Mouse (Mus musculus) neural tube, embryonic 11.5 days (tissue): ENCODE data around the gene Olfr692. TPM values are rescaled to one million over a fixed set of nuclear protein-coding genes. Genes with fewer than 3 reads are reported as not detected.
"Not testable (repeated sequence)": the region's sequence is repeated elsewhere in the genome, so short reads cannot be mapped to it uniquely, and the experiment has no call there.

Experiments
- ATAC-seq: fragments of 200-750 bp; cut with Nextera tagmentation; 2 replicates; pipeline ENCODE4 v1.8.0; 2017; ENCODE audit warnings: moderate number of reproducible peaks, mild to moderate bottlenecking, moderate TSS enrichment, moderate library complexity; ENCODE audit not compliant: insufficient read depth, low FRiP score, low TSS enrichment
- DNase-seq: peaks from one replicate; pipeline ENCODE4 v3.0.0-alpha.2; 2015; ENCODE audit warnings: low spot score
- H3K27ac ChIP-seq: fragments of 300-500 bp; sonication (generic); 2 replicates; pipeline ENCODE4 v1.5.1; 2014; ENCODE audit warnings: low read depth, mild to moderate bottlenecking, low read length
- H3K27me3 ChIP-seq: fragments of 300-500 bp; sonication (generic); 2 replicates; pipeline ENCODE4 v1.6.1; 2014; ENCODE audit warnings: mild to moderate bottlenecking, low read length, mixed read lengths; ENCODE audit not compliant: control insufficient read depth, insufficient read depth
- H3K36me3 ChIP-seq: fragments of 300-500 bp; sonication (generic); 2 replicates; pipeline ENCODE4 v1.6.1; 2014; ENCODE audit warnings: mild to moderate bottlenecking, low read length, moderate library complexity, mixed read lengths; ENCODE audit not compliant: control insufficient read depth, insufficient read depth
- H3K4me1 ChIP-seq: fragments of 300-500 bp; sonication (generic); 2 replicates; pipeline ENCODE4 v1.6.1; 2014; ENCODE audit warnings: low read length, mixed read lengths; ENCODE audit not compliant: control insufficient read depth, insufficient read depth
- H3K4me2 ChIP-seq: fragments of 300-500 bp; sonication (generic); 2 replicates; pipeline ENCODE4 v1.6.1; 2014; ENCODE audit warnings: low read depth, mild to moderate bottlenecking, moderate library complexity
- H3K4me3 ChIP-seq: fragments of 300-500 bp; sonication (generic); 2 replicates; pipeline ENCODE4 v1.5.1; 2014; ENCODE audit warnings: low read depth, low read length
- H3K9ac ChIP-seq: fragments of 300-500 bp; sonication (generic); 2 replicates; pipeline ENCODE4 v1.6.1; 2014; ENCODE audit warnings: mild to moderate bottlenecking, low read length
- H3K9me3 ChIP-seq: fragments of 300-500 bp; sonication (generic); 2 replicates; pipeline ENCODE4 v1.6.1; 2016; ENCODE audit warnings: low read length; ENCODE audit not compliant: control insufficient read depth
- WGBS: fragments of 180-500 bp; shearing (Covaris S2); extraction: QIAGEN DNeasy Blood & Tissue Kit; methylation state at CpG from one replicate; pipeline ENCODE4 v1.1.7; 2014; 5-methylcytosine and 5-hydroxymethylcytosine counted together
- polyA plus RNA-seq: library from polyadenylated mRNA; unstranded; fragments of >200 nt; fragmentation: Nextera tagmentation; extraction: Ambion mirVana; gene quantifications from 2 replicates; pipeline ENCODE4 v1.2.1, GENCODE M21; 2014

The Olfr692 gene
- polyA plus RNA-seq, 1 experiment from 2014 or later = not detected

- Histone ChIP-seq H3K9me3 (no peaks in the 10 kb centered on the region), H3K27me3 (no peaks in the 10 kb centered on the region), H3K36me3 (no peaks in the 10 kb centered on the region), H3K9ac (no peak overlapping the region), H3K4me2 (no peak overlapping the region), H3K4me1 (peaks cover 5% of the 10 kb centered on the region; the same call in 1 of the 2 replicates), H3K4me3 (no peak overlapping the region), H3K27ac (no peak overlapping the region)
- no peak for ATAC-seq
- no peak for DNase-seq
Observed at GRCm38 (mm10) chr7:105395131-105395820, 27.2 kb downstream of the Olfr692 start.

- Histone ChIP-seq H3K4me3 (no peak overlapping the region), H3K27me3 (no peaks in the 10 kb centered on the region), H3K4me1 (peaks cover 5% of the 10 kb centered on the region; the same call in 1 of the 2 replicates), H3K9ac (no peak overlapping the region), H3K36me3 (no peaks in the 10 kb centered on the region), H3K9me3 (no peaks in the 10 kb centered on the region), H3K27ac (no peak overlapping the region), H3K4me2 (no peak overlapping the region)
- DNase-seq = no peak
- ATAC-seq = no peak
Observed at GRCm38 (mm10) chr7:105396126-105396525, 28.1 kb downstream of the Olfr692 start.

- Histone ChIP-seq H3K36me3 (no peaks in the 10 kb centered on the region), H3K27me3 (no peaks in the 10 kb centered on the region), H3K9ac (peak overlapping the region; percentile 80), H3K9me3 (no peaks in the 10 kb centered on the region), H3K4me1 (peaks cover 5% of the 10 kb centered on the region; the same call in 1 of the 2 replicates), H3K4me3 (peak overlapping the region; percentile 86), H3K4me2 (peak overlapping the region; percentile 70), H3K27ac (peak overlapping the region; percentile 53; the same call in 1 of the 2 replicates)
- WGBS = under 1% methylated on average over 23 of the region's 25 CpGs
- ATAC-seq (no peak), DNase-seq (no peak)
Observed at GRCm38 (mm10) chr7:105399058-105399934, 31.3 kb downstream of the Olfr692 start.

GRCm38 (mm10) chr7:105399935-105400624 is 32.0 kb downstream of the Olfr692 start, which contains the start of gene Fam160a2:
Gene Fam160a2 (minus strand): TSS chr7:105400054.
- Histone ChIP-seq H3K4me1 (peaks cover 5% of the 10 kb centered on the region; the same call in 1 of the 2 replicates), H3K9me3 (no peaks in the 10 kb centered on the region), H3K4me2 (peak within 1 kb of the TSS; percentile 70), H3K27ac (peak within 1 kb of the TSS; percentile 53; the same call in 1 of the 2 replicates), H3K27me3 (no peaks in the 10 kb centered on the region), H3K4me3 (peak within 1 kb of the TSS; percentile 86), H3K9ac (peak within 1 kb of the TSS; percentile 80), H3K36me3 (no peaks in the 10 kb centered on the region)
- WGBS = under 1% methylated on average over 51 of the region's 55 CpGs
- ATAC-seq (peak; percentile 99), DNase-seq (peak; percentile 100)

GRCm38 (mm10) chr7:105404268-105404667 is 36.2 kb downstream of the Olfr692 start, which contains the start of gene Cnga4:
Gene Cnga4 (plus strand): TSS chr7:105404568.
- ATAC-seq (no peak), DNase-seq (no peak)
- no peak within 1 kb of the TSS for H3K4me3 ChIP-seq
- H3K36me3 ChIP-seq = no peaks in the 10 kb centered on the region
- H3K27ac ChIP-seq = no peak within 1 kb of the TSS
- no peaks in the 10 kb centered on the region for H3K9me3 ChIP-seq
- H3K4me1 ChIP-seq = peaks cover 1% of the 10 kb centered on the region; the same call in 1 of the 2 replicates
- H3K4me2 ChIP-seq = no peak within 1 kb of the TSS
- H3K9ac ChIP-seq = no peak within 1 kb of the TSS
- no peaks in the 10 kb centered on the region for H3K27me3 ChIP-seq
- WGBS = 83% methylated on average over 5 of the region's 5 CpGs

- Histone ChIP-seq H3K4me2 (no peak overlapping the region), H3K9ac (no peak overlapping the region), H3K27ac (no peak overlapping the region), H3K36me3 (no peaks in the 10 kb centered on the region), H3K4me3 (no peak overlapping the region), H3K27me3 (no peaks in the 10 kb centered on the region), H3K9me3 (no peaks in the 10 kb centered on the region), H3K4me1 (no peaks in the 10 kb centered on the region)
- WGBS = 77% methylated on average over 1 of the region's 1 CpGs
- ATAC-seq = no peak
- DNase-seq = no peak
Observed at GRCm38 (mm10) chr7:105406322-105406721, 38.3 kb downstream of the Olfr692 start.

- ATAC-seq (peak; percentile 66), DNase-seq (peak; percentile 80)
- H3K9ac ChIP-seq, H3K27me3 ChIP-seq, H3K4me1 ChIP-seq, H3K4me2 ChIP-seq, H3K9me3 ChIP-seq, H3K36me3 ChIP-seq, H3K4me3 ChIP-seq, H3K27ac ChIP-seq: not testable (repeated sequence)
- 59% methylated on average over 8 of the region's 8 CpGs for WGBS
Observed at GRCm38 (mm10) chr7:105411874-105412632, 44.0 kb downstream of the Olfr692 start.

GRCm38 (mm10) chr7:105414385-105414784 is 46.4 kb downstream of the Olfr692 start:
- no peaks in the 10 kb centered on the region for H3K9me3 ChIP-seq
- H3K27ac ChIP-seq = no peak overlapping the region
- H3K9ac ChIP-seq = no peak overlapping the region
- H3K4me3 ChIP-seq = no peak overlapping the region
- 72% methylated on average over 6 of the region's 6 CpGs for WGBS
- DNase-seq (no peak), ATAC-seq (no peak)
- H3K36me3 ChIP-seq = no peaks in the 10 kb centered on the region
- no peak overlapping the region for H3K4me2 ChIP-seq
- no peaks in the 10 kb centered on the region for H3K4me1 ChIP-seq
- H3K27me3 ChIP-seq = no peaks in the 10 kb centered on the region
